ENCODE assay signal across 9 mouse cellular contexts in genomic region chr5:134221278-134221677, GRCm38 (mm10). TPM values are rescaled to one million over a fixed set of nuclear protein-coding genes. Genes with fewer than 3 reads are reported as not detected.
DNase-seq lines count a peak whose midpoint lies in the region; ATAC-seq and TF ChIP-seq lines count a peak whose summit lies in the region.
"Had no signal": no experiment of that assay in that cellular context is flagged by ENCODE, and none has a peak within 500 bp of the region (broad histone marks: within the 10 kb centered on the region; RNA-seq: fewer than 3 reads in every experiment).

No protein-coding gene starts in this region.

- no peak for TF ChIP-seq POLR2A in lung, adult 2 months (IDR thresholded peaks at IDR 0.05; ENCODE audit: borderline replicate concordance, extremely low read depth, low read depth, low read length)

- TF ChIP-seq CTCF in lung, adult 2 months (IDR thresholded peaks at IDR 0.05; ENCODE audit: insufficient read depth, low read length) = no peak

- DNase-seq in lung, adult 2 months = no peak
- no peak for DNase-seq in hindbrain, embryonic 10.5 days (ENCODE audit: low spot score)
- no peak for DNase-seq in right cerebral cortex, postnatal 14 days
- no peak for DNase-seq in layer of hippocampus, postnatal 10 days (ENCODE audit: low spot score in 2 of 2)
- DNase-seq: kidney, adult 8-10 months; thymus, postnatal 36 days had no signal

- H3K27me3 ChIP-seq in lung, embryonic 15.5 days = peaks cover 7% of the 10 kb centered on the region; the same call in 1 of the 2 replicates
- peaks cover 29% of the 10 kb centered on the region for H3K27me3 ChIP-seq in hindbrain, embryonic 10.5 days (ENCODE audit: insufficient read depth, poor library complexity, severe bottlenecking)
- peaks cover 28% of the 10 kb centered on the region for H3K27me3 ChIP-seq in limb, embryonic 13.5 days
- no peaks in the 10 kb centered on the region for H3K27me3 ChIP-seq in stomach, embryonic 14.5 days (ENCODE audit: control insufficient read depth, insufficient read depth, low read length)

- peaks cover 22% of the 10 kb centered on the region for H3K4me1 ChIP-seq in lung, embryonic 15.5 days
- peaks cover 5% of the 10 kb centered on the region; the same call in 1 of the 2 replicates for H3K4me1 ChIP-seq in lung, adult 2 months (ENCODE audit: control insufficient read depth, insufficient read depth, low read length)
- H3K4me1 ChIP-seq in hindbrain, embryonic 10.5 days (replicated peaks) = peaks cover 33% of the 10 kb centered on the region
- H3K4me1 ChIP-seq in limb, embryonic 13.5 days = peaks cover 13% of the 10 kb centered on the region
- peaks cover 11% of the 10 kb centered on the region for H3K4me1 ChIP-seq in stomach, embryonic 14.5 days (ENCODE audit: control insufficient read depth, insufficient read depth, low read length)

- H3K9me3 ChIP-seq in lung, embryonic 15.5 days = no peaks in the 10 kb centered on the region
- no peaks in the 10 kb centered on the region for H3K9me3 ChIP-seq in hindbrain, embryonic 10.5 days
- H3K9me3 ChIP-seq in limb, embryonic 13.5 days = no peaks in the 10 kb centered on the region
- no peaks in the 10 kb centered on the region for H3K9me3 ChIP-seq in stomach, embryonic 14.5 days (ENCODE audit: control insufficient read depth, low read depth, low read length)

- no peak overlapping the region for H3K27ac ChIP-seq in lung, embryonic 15.5 days
- no peak overlapping the region; the same call in 1 of the 2 replicates for H3K27ac ChIP-seq in hindbrain, embryonic 10.5 days
- H3K27ac ChIP-seq in limb, embryonic 13.5 days = no peak overlapping the region
- H3K27ac ChIP-seq in stomach, embryonic 14.5 days (ENCODE audit: low read length) = no peak overlapping the region

- no peaks in the 10 kb centered on the region for H3K36me3 ChIP-seq in lung, embryonic 15.5 days
- peaks cover 13% of the 10 kb centered on the region for H3K36me3 ChIP-seq in hindbrain, embryonic 10.5 days
- peaks cover 18% of the 10 kb centered on the region for H3K36me3 ChIP-seq in limb, embryonic 13.5 days
- no peaks in the 10 kb centered on the region for H3K36me3 ChIP-seq in stomach, embryonic 14.5 days (ENCODE audit: control insufficient read depth, insufficient read depth, low read length)

- ATAC-seq in lung, embryonic 15.5 days (ENCODE audit: borderline replicate concordance, extremely low read depth, low FRiP score, low TSS enrichment) = no peak
- no peak for ATAC-seq in limb, embryonic 13.5 days (ENCODE audit: low FRiP score, low read depth)
- no peak for ATAC-seq in stomach, embryonic 14.5 days (ENCODE audit: insufficient number of reproducible peaks, insufficient read depth, low FRiP score, low read depth)

- H3K4me3 ChIP-seq in lung, embryonic 15.5 days = no peak overlapping the region
- H3K4me3 ChIP-seq in lung, adult 2 months (replicated peaks; ENCODE audit: extremely low read depth, low read depth, low read length) = no peak overlapping the region
- H3K4me3 ChIP-seq in hindbrain, embryonic 10.5 days = peak overlapping the region; percentile 54
- peak overlapping the region; percentile 40 for H3K4me3 ChIP-seq in limb, embryonic 13.5 days
- H3K4me3 ChIP-seq in stomach, embryonic 14.5 days (ENCODE audit: low read depth, low read length) = peak overlapping the region; percentile 29; the same call in 1 of the 2 replicates

- peak overlapping the region; percentile 75 for H3K4me2 ChIP-seq in lung, embryonic 15.5 days
- peak overlapping the region; percentile 72 for H3K4me2 ChIP-seq in limb, embryonic 13.5 days (replicated peaks)
- peak overlapping the region; percentile 54 for H3K4me2 ChIP-seq in stomach, embryonic 14.5 days (replicated peaks; ENCODE audit: low read depth, low read length)

- 28% methylated on average over 4 of the region's 4 CpGs for WGBS in lung, embryonic 15.5 days
- 48% methylated on average over 4 of the region's 4 CpGs for WGBS in lung, adult 2 months
- 44% methylated on average over 4 of the region's 4 CpGs for WGBS in hindbrain, embryonic 10.5 days
- WGBS in limb, embryonic 13.5 days = 45% methylated on average over 4 of the region's 4 CpGs
- 36% methylated on average over 4 of the region's 4 CpGs for WGBS in stomach, embryonic 14.5 days

- H3K9ac ChIP-seq in lung, embryonic 15.5 days = peak overlapping the region; percentile 44; the same call in 1 of the 2 replicates
- H3K9ac ChIP-seq in limb, embryonic 13.5 days = peak overlapping the region; percentile 69; the same call in 1 of the 2 replicates
- no peak overlapping the region for H3K9ac ChIP-seq in stomach, embryonic 14.5 days (replicated peaks; ENCODE audit: low read depth, low read length)

RNA-seq across cellular contexts. Expression of gene Ncf1, which starts 8.1 kb away (rescaled TPM):
- 6.9 and 7.8 TPM in 2 replicates for polyA plus RNA-seq in lung, embryonic 15.5 days (2015; fragmentation: Nextera tagmentation; extraction: Ambion mirVana)
- 32.0 and 37.8 TPM in 2 replicates for polyA plus RNA-seq in lung, adult 2 months (2012; rRNA removed)
- 2.6 and 3.1 TPM in 2 replicates for polyA plus RNA-seq in hindbrain, embryonic 10.5 days (2016; fragmentation: Nextera tagmentation; extraction: Ambion mirVana)
- polyA plus RNA-seq in limb, embryonic 13.5 days (2015; fragmentation: Nextera tagmentation; extraction: Ambion mirVana) = 2.7 and 2.8 TPM in 2 replicates
- 4.3 and 4.5 TPM in 2 replicates for polyA plus RNA-seq in stomach, embryonic 14.5 days (2014; fragmentation: Nextera tagmentation; extraction: Ambion mirVana)
- 1 to 10 TPM; 5.5 to 5.9 TPM for total RNA-seq in layer of hippocampus, postnatal 10 days (2021)

RNA-seq across cellular contexts. Expression of gene Gtf2ird2, which starts 37.5 kb away (rescaled TPM):
- polyA plus RNA-seq in lung, embryonic 15.5 days (2015; fragmentation: Nextera tagmentation; extraction: Ambion mirVana) = 7.6 and 10.1 TPM in 2 replicates
- 5.2 and 5.4 TPM in 2 replicates for polyA plus RNA-seq in lung, adult 2 months (2012; rRNA removed)
- 6.8 and 9.3 TPM in 2 replicates for polyA plus RNA-seq in hindbrain, embryonic 10.5 days (2016; fragmentation: Nextera tagmentation; extraction: Ambion mirVana)
- polyA plus RNA-seq in limb, embryonic 13.5 days (2015; fragmentation: Nextera tagmentation; extraction: Ambion mirVana) = 11.0 and 11.9 TPM in 2 replicates
- polyA plus RNA-seq in stomach, embryonic 14.5 days (2014; fragmentation: Nextera tagmentation; extraction: Ambion mirVana) = 8.5 and 10.1 TPM in 2 replicates
- 10 to 100 TPM; 13.1 to 14.7 TPM for total RNA-seq in layer of hippocampus, postnatal 10 days (2021)

RNA-seq across cellular contexts. Expression of gene Rcc1l, which starts 44.7 kb away (rescaled TPM):
- polyA plus RNA-seq in lung, embryonic 15.5 days (2015; fragmentation: Nextera tagmentation; extraction: Ambion mirVana) = 30.2 and 30.3 TPM in 2 replicates
- 12.5 and 13.3 TPM in 2 replicates for polyA plus RNA-seq in lung, adult 2 months (2012; rRNA removed)
- polyA plus RNA-seq in hindbrain, embryonic 10.5 days (2016; fragmentation: Nextera tagmentation; extraction: Ambion mirVana) = 31.0 and 35.7 TPM in 2 replicates
- polyA plus RNA-seq in limb, embryonic 13.5 days (2015; fragmentation: Nextera tagmentation; extraction: Ambion mirVana) = 34.2 and 35.1 TPM in 2 replicates
- polyA plus RNA-seq in stomach, embryonic 14.5 days (2014; fragmentation: Nextera tagmentation; extraction: Ambion mirVana) = 23.3 and 23.8 TPM in 2 replicates
- total RNA-seq in layer of hippocampus, postnatal 10 days (2021) = 10 to 100 TPM; 18.0 to 20.8 TPM

Comparison
In these comparisons a context has a peak if more than half of its experiments do, and no peak if none do; other contexts are left out.
1. H3K4me3 ChIP-seq: peak in hindbrain, embryonic 10.5 days (single experiment), limb, embryonic 13.5 days (single experiment) and stomach, embryonic 14.5 days (single experiment); none in lung, embryonic 15.5 days (single experiment) and lung, adult 2 months (single experiment).
2. Peak in every context shown above with its lines, with median percentiles within 50 percentile points of each other: H3K4me2 ChIP-seq.